Mouse (Mus musculus): ENCODE results near the gene A030003K21Rik.
"Not testable (repeated sequence)": the region's sequence is repeated elsewhere in the genome, so short reads cannot be mapped to it uniquely, and the experiment has no call there.

- TF ChIP-seq POLR2A (IDR thresholded peaks at IDR 0.05; ENCODE audit: low read depth, low read length); JUND (conservative IDR thresholded peaks at IDR 0.05; ENCODE audit: low read depth, low read length); CTCF (conservative IDR thresholded peaks at IDR 0.05 in 1 of 2, IDR thresholded peaks at IDR 0.05 in 1 of 2; ENCODE audit: low read depth in 2 of 2, low read length in 2 of 2); ZMIZ1 (IDR thresholded peaks at IDR 0.05; ENCODE audit: low read depth, low read length): not testable (repeated sequence)
These were observed at the start of gene A030003K21Rik for GRCm38 (mm10) chr1:82943295-82943694.
